Mouse (Mus musculus): ENCODE data around the gene Rhobtb3. TPM values are rescaled to one million over a fixed set of nuclear protein-coding genes. Genes with fewer than 3 reads are reported as not detected.
"Not testable (repeated sequence)": the region's sequence is repeated elsewhere in the genome, so short reads cannot be mapped to it uniquely, and the experiment has no call there.

The Rhobtb3 gene
- polyA plus RNA-seq, 1 experiment from 2014 or later: 19.2 TPM

DNA sequence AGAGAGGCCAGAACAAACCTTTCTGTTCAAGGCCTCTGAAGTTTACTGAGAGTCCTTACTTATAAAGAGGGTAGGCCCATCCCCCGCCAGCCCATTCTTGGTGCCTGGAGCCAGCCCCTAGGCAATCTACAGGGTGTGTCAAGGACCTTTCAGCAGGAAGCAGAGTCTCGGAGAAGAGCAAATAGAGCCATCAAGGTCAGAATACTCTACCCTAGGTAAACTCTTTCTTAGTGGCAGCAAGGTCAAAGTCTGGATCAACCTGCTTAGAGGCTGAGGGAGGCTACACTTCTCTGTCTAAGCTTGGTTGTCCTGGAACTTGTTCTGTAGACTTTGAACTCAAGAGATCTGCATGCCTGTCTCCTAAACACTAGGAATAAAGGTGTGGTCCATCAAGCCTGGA is 108.3 kb downstream of the Rhobtb3 start:
- no peak overlapping the region for H3K27ac ChIP-seq (ENCODE audit: low read length)
- WGBS: 72% methylated on average over 2 of the region's 2 CpGs
- no peaks in the 10 kb centered on the region for H3K27me3 ChIP-seq (ENCODE audit: control insufficient read depth, insufficient read depth, low read depth, low read length)
- H3K9ac ChIP-seq (ENCODE audit: low read depth, low read length): no peak overlapping the region
- no peaks in the 10 kb centered on the region for H3K36me3 ChIP-seq (ENCODE audit: control insufficient read depth, insufficient read depth, low read length)
- no peak for ATAC-seq
- no peak overlapping the region for H3K4me3 ChIP-seq (ENCODE audit: low read depth, low read length)
- H3K4me1 ChIP-seq (ENCODE audit: control insufficient read depth, insufficient read depth, low read length): peaks cover 3% of the 10 kb centered on the region; the same call in 1 of the 2 replicates
- H3K4me2 ChIP-seq (ENCODE audit: low read length): no peak overlapping the region
- H3K9me3 ChIP-seq (replicated peaks; ENCODE audit: control insufficient read depth, low read length, poor library complexity, severe bottlenecking): no peaks in the 10 kb centered on the region

DNA sequence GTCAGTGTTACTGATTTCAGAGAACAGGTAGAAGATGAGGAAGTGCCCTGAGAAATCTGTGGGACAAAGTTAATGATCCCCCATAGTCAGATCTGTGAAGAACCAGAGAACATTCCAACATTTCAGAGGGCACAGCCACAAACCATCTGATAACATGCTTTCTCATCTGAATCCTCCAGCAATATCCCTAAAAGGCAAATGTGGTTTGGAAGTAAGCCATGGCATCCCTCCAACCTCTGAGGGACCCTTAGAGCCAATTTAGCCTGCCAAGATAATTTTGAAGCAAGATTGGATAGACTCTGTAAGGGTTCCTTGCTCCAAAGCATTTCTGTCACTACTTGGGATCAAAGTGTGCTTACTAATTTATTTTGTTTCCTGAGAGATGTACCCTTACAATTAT is 110.2 kb downstream of the Rhobtb3 start:
- H3K4me1 ChIP-seq (ENCODE audit: control insufficient read depth, insufficient read depth, low read length): no peaks in the 10 kb centered on the region
- no peaks in the 10 kb centered on the region for H3K9me3 ChIP-seq (replicated peaks; ENCODE audit: control insufficient read depth, low read length, poor library complexity, severe bottlenecking)
- H3K27me3 ChIP-seq (ENCODE audit: control insufficient read depth, insufficient read depth, low read depth, low read length): no peaks in the 10 kb centered on the region
- no peaks in the 10 kb centered on the region for H3K36me3 ChIP-seq (ENCODE audit: control insufficient read depth, insufficient read depth, low read length)
- H3K9ac ChIP-seq (ENCODE audit: low read depth, low read length): no peak overlapping the region
- H3K4me2 ChIP-seq (ENCODE audit: low read length): no peak overlapping the region
- H3K27ac ChIP-seq (ENCODE audit: low read length): no peak overlapping the region
- ATAC-seq: no peak
- H3K4me3 ChIP-seq (ENCODE audit: low read depth, low read length): no peak overlapping the region

DNA sequence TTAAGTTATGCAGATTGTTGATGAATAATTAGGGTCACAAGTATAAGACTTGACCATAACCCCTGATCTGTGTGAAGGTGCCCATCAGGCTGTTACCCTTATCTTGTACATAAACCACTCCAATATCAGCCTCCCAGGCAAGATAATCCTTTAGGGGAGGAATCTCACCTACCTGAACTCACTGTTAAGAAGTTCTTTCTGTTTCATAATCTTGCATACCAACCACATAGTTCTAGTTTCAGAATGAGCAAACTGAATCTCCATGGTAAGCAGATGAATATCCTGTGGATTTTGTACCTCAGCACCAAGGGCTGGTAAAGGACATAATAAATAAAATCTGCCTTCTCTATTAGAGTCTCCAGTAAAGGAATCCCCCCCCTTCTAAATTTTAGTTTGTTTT is 111.0 kb downstream of the Rhobtb3 start:
- ATAC-seq: no peak
- H3K4me1 ChIP-seq (ENCODE audit: control insufficient read depth, insufficient read depth, low read length): no peaks in the 10 kb centered on the region
- no peak overlapping the region for H3K4me3 ChIP-seq (ENCODE audit: low read depth, low read length)
- H3K9me3 ChIP-seq (replicated peaks; ENCODE audit: control insufficient read depth, low read length, poor library complexity, severe bottlenecking): no peaks in the 10 kb centered on the region
- no peak overlapping the region for H3K27ac ChIP-seq (ENCODE audit: low read length)
- no peaks in the 10 kb centered on the region for H3K27me3 ChIP-seq (ENCODE audit: control insufficient read depth, insufficient read depth, low read depth, low read length)
- no peak overlapping the region for H3K4me2 ChIP-seq (ENCODE audit: low read length)
- H3K36me3 ChIP-seq (ENCODE audit: control insufficient read depth, insufficient read depth, low read length): no peaks in the 10 kb centered on the region
- no peak overlapping the region for H3K9ac ChIP-seq (ENCODE audit: low read depth, low read length)

DNA sequence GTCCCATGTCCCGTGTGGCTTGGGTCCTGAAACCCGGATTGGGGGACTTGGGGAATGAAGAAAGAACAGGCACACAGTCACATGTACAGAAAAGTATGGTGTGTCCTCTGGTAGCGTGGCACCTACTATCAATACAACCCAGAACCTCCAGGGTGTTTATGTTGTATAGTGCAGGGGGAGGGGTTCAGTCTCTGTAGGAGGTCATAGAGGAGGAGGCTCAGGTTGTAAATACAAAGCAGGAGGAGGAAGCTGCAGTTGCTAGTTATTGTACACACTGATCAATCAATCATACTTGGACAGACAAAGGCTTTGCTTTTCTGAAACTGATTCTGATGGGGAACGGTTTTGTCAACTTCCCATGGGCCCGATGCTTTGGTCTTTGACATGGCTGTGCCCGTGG is 112.0 kb downstream of the Rhobtb3 start:
- no peak for ATAC-seq
- 86% methylated on average over 6 of the region's 6 CpGs for WGBS
- no peak overlapping the region for H3K9ac ChIP-seq (ENCODE audit: low read depth, low read length)
- H3K27me3 ChIP-seq (ENCODE audit: control insufficient read depth, insufficient read depth, low read depth, low read length): no peaks in the 10 kb centered on the region
- H3K4me2 ChIP-seq (ENCODE audit: low read length): no peak overlapping the region
- no peaks in the 10 kb centered on the region for H3K9me3 ChIP-seq (replicated peaks; ENCODE audit: control insufficient read depth, low read length, poor library complexity, severe bottlenecking)
- no peaks in the 10 kb centered on the region for H3K4me1 ChIP-seq (ENCODE audit: control insufficient read depth, insufficient read depth, low read length)
- H3K36me3 ChIP-seq (ENCODE audit: control insufficient read depth, insufficient read depth, low read length): no peaks in the 10 kb centered on the region
- no peak overlapping the region for H3K27ac ChIP-seq (ENCODE audit: low read length)
- H3K4me3 ChIP-seq (ENCODE audit: low read depth, low read length): no peak overlapping the region

DNA sequence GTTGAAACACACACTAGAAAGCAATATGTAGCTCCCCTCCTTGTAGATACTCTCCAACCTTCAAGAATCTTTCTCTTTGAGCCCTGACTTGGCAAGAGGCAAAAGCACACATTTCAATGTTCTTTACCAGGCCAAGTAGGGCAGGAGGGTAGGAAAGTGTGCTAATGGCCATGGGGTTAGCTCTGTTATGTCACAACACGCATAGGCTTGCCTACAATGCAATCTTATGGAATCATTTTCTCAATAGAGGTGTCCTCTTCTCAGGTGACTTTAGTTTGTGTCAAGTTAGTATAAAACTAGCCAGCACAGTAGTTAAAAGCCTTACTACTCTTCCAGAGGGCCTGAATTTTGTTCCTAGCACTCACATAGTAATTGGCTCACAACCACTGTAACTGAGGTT is 113.0 kb downstream of the Rhobtb3 start:
- no peaks in the 10 kb centered on the region for H3K9me3 ChIP-seq (replicated peaks; ENCODE audit: control insufficient read depth, low read length, poor library complexity, severe bottlenecking)
- no peak overlapping the region for H3K9ac ChIP-seq (ENCODE audit: low read depth, low read length)
- no peaks in the 10 kb centered on the region for H3K27me3 ChIP-seq (ENCODE audit: control insufficient read depth, insufficient read depth, low read depth, low read length)
- no peak for ATAC-seq
- 94% methylated on average over 1 of the region's 1 CpGs for WGBS
- no peaks in the 10 kb centered on the region for H3K4me1 ChIP-seq (ENCODE audit: control insufficient read depth, insufficient read depth, low read length)
- H3K4me3 ChIP-seq (ENCODE audit: low read depth, low read length): no peak overlapping the region
- H3K36me3 ChIP-seq (ENCODE audit: control insufficient read depth, insufficient read depth, low read length): no peaks in the 10 kb centered on the region
- H3K4me2 ChIP-seq (ENCODE audit: low read length): no peak overlapping the region
- H3K27ac ChIP-seq (ENCODE audit: low read length): no peak overlapping the region

DNA sequence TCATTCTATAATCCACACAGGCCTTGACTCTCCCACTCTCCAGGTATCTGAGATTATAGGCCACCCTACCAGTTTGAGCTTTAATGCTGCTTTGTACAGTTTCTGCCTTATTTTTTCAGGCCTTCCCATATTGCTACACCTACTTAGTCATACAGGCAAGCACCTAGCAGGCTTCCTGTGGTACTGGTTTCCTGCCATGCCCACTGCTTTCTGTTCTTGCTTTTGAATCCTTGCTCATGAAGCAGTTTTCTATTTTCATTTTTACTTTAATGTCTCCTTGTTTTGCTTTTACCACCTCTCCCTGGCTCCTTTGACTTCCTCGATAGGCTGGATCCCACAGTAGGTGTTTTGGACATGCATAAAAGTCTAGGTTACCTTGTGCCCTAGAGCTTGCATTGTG is 118.3 kb downstream of the Rhobtb3 start:
- Histone ChIP-seq H3K9ac (ENCODE audit: low read depth, low read length) (no peak overlapping the region), H3K4me2 (ENCODE audit: low read length) (no peak overlapping the region), H3K9me3 (replicated peaks; ENCODE audit: control insufficient read depth, low read length, poor library complexity, severe bottlenecking) (no peaks in the 10 kb centered on the region), H3K4me3 (ENCODE audit: low read depth, low read length) (no peak overlapping the region), H3K27ac (ENCODE audit: low read length) (no peak overlapping the region), H3K36me3 (ENCODE audit: control insufficient read depth, insufficient read depth, low read length) (no peaks in the 10 kb centered on the region), H3K4me1 (ENCODE audit: control insufficient read depth, insufficient read depth, low read length) (no peaks in the 10 kb centered on the region), H3K27me3 (ENCODE audit: control insufficient read depth, insufficient read depth, low read depth, low read length) (no peaks in the 10 kb centered on the region)
- WGBS: 92% methylated on average over 1 of the region's 1 CpGs
- no peak for ATAC-seq

DNA sequence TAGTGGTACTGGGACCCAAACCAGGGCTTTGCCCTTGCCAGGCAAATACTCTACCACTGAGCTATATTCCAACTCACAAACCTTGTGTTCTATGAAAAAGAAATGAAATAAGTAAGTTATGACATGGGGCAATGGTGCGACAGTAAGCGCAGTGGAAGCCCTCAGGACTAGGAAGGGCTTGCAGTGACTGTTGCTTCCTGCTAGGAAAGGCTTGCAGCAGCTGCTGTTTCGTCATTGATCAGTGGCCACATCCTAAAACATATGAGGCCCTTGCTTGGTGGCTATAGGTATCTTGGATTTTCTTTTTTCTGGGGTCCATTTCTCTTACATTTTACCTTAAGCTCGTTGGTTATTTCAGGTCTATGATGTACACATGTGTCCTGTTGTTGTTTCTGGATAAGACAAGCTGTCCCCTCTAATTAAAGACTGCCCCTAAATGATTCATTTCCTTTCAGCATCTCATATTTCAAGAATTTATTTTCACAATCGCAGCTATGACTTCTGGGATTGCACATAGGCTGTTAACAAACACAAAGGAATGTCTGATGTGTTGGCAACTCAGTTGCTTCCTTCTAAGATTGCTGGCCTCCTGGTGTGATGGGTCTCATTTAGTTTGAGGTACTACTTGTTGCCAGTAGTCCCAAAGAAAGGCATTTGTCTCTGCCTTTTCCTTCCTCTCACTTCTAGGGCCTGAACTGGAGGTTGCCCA is 119.0 kb downstream of the Rhobtb3 start:
- H3K36me3 ChIP-seq (ENCODE audit: control insufficient read depth, insufficient read depth, low read length): no peaks in the 10 kb centered on the region
- no peaks in the 10 kb centered on the region for H3K4me1 ChIP-seq (ENCODE audit: control insufficient read depth, insufficient read depth, low read length)
- H3K27me3 ChIP-seq (ENCODE audit: control insufficient read depth, insufficient read depth, low read depth, low read length): no peaks in the 10 kb centered on the region
- no peak overlapping the region for H3K27ac ChIP-seq (ENCODE audit: low read length)
- no peak overlapping the region for H3K4me2 ChIP-seq (ENCODE audit: low read length)
- H3K9me3 ChIP-seq (replicated peaks; ENCODE audit: control insufficient read depth, low read length, poor library complexity, severe bottlenecking): no peaks in the 10 kb centered on the region
- H3K9ac ChIP-seq (ENCODE audit: low read depth, low read length): no peak overlapping the region
- 85% methylated on average over 5 of the region's 5 CpGs for WGBS
- H3K4me3 ChIP-seq (ENCODE audit: low read depth, low read length): no peak overlapping the region
- no peak for ATAC-seq

DNA sequence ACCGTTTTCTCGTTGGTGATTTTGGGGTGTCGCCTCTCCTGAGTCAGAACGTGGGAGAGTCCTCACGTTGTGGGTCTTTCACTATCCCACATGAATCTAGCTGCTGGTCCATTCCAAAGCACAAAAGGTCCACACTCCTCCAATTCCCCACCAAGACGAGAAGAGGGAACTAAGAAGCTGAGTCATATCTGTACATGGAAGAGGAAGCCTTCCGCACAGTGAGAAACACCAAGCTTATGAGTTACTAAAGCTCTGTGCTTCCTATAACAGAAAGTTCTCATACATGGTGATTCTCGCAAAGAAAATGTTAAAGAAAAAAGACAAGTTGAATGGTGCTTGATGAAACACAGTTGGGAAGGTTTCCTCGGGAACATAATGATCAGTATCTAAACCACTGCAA is 120.5 kb downstream of the Rhobtb3 start:
- H3K9me3 ChIP-seq (replicated peaks; ENCODE audit: control insufficient read depth, low read length, poor library complexity, severe bottlenecking): no peaks in the 10 kb centered on the region
- 90% methylated on average over 7 of the region's 9 CpGs for WGBS
- no peak overlapping the region for H3K27ac ChIP-seq (ENCODE audit: low read length)
- no peak overlapping the region for H3K9ac ChIP-seq (ENCODE audit: low read depth, low read length)
- no peak for ATAC-seq
- no peak overlapping the region for H3K4me2 ChIP-seq (ENCODE audit: low read length)
- H3K36me3 ChIP-seq (ENCODE audit: control insufficient read depth, insufficient read depth, low read length): no peaks in the 10 kb centered on the region
- H3K4me3 ChIP-seq (ENCODE audit: low read depth, low read length): no peak overlapping the region
- H3K4me1 ChIP-seq (ENCODE audit: control insufficient read depth, insufficient read depth, low read length): no peaks in the 10 kb centered on the region
- H3K27me3 ChIP-seq (ENCODE audit: control insufficient read depth, insufficient read depth, low read depth, low read length): no peaks in the 10 kb centered on the region

DNA sequence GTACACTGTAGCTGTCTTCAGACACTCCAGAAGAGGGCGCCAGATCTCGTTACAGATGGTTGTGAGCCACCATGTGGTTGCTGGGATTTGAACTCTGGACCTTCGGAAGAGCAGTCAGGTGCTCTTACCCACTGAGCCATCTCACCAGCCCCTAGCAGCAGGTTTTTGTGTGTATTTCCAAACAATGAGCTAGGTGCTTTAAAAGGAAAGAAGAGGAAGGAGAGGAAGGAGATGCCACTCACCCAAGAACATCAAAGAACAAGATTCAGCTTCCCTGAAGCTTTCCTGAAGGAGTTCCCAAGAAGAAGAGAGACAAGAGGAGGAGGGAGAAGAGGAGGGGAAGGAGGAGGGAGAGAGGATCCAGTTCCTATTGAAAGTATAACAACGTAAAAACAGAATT is 121.4 kb downstream of the Rhobtb3 start:
- not testable (repeated sequence) for H3K9ac ChIP-seq (ENCODE audit: low read depth, low read length); H3K4me1 ChIP-seq (ENCODE audit: control insufficient read depth, insufficient read depth, low read length); H3K4me3 ChIP-seq (ENCODE audit: low read depth, low read length); H3K36me3 ChIP-seq (ENCODE audit: control insufficient read depth, insufficient read depth, low read length); H3K27ac ChIP-seq (ENCODE audit: low read length); H3K9me3 ChIP-seq (replicated peaks; ENCODE audit: control insufficient read depth, low read length, poor library complexity, severe bottlenecking); ATAC-seq; H3K4me2 ChIP-seq (ENCODE audit: low read length); H3K27me3 ChIP-seq (ENCODE audit: control insufficient read depth, insufficient read depth, low read depth, low read length)
- WGBS: 94% methylated on average over 4 of the region's 4 CpGs
